32 mouse cellular contexts compared by ENCODE assay signal in the genomic region with DNA sequence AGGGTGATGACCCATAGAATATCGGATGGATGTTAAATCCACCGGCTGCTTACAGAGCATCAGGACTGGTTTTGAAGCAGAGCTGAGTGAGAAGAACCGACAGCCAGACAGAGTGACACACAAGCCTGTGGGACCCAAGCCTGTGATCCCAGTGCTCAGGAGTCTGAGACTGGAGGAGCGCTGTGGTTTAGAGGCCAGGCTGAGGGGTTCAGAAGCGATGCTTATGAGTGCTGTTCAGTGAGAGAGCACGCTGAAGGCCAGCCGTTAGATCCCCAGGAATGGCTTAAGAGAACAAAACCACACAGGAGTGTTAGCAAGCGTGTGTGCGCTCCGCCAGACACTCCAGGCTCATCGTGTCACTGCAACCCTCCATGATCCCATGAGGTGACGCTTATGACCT. TPM values are rescaled to one million over a fixed set of nuclear protein-coding genes. Genes with fewer than 3 reads are reported as not detected.
A peak's percentile ranks its signal among the peaks of the same experiment; 100 is the strongest.
DNase-seq lines count a peak whose midpoint lies in the region; ATAC-seq and TF ChIP-seq lines count a peak whose summit lies in the region.
"Had no signal": no experiment of that assay in that cellular context is flagged by ENCODE, and none has a peak within 500 bp of the region (broad histone marks: within the 10 kb centered on the region; RNA-seq: fewer than 3 reads in every experiment).

No protein-coding gene starts in this region.

- no peak for TF ChIP-seq CTCF in heart, adult 2 months (IDR thresholded peaks at IDR 0.05)
- no peak for TF ChIP-seq CTCF in midbrain, postnatal 0 days (IDR thresholded peaks at IDR 0.05)

- peak; percentile 73 for DNase-seq in heart, embryonic 10.5 days (ENCODE audit: low spot score)
- no peak for DNase-seq in heart, adult 2 months
- DNase-seq in midbrain, postnatal 0 days (ENCODE audit: low spot score) = no peak
- peak; percentile 42 for DNase-seq in ES-CJ7 (ENCODE audit: low read depth, low spot score)
- DNase-seq in retina, postnatal 1 day = peak; percentile 22
- DNase-seq in thymus, postnatal 36 days = no peak
- DNase-seq: adrenal gland, postnatal 10 days; adrenal gland, postnatal 36 days; cerebellum, adult 11-12 months; cerebellum, adult 8-10 months; cerebellum, postnatal 10 days; cerebellum, postnatal 36 days; embryo, embryonic 11 days; forebrain, postnatal 0 days; gastrocnemius, adult 2 months; gastrocnemius, postnatal 14 days; heart, adult 18-20 months had no signal

- H3K79me2 ChIP-seq in heart, adult 2 months (replicated peaks; ENCODE audit: control insufficient read depth, insufficient read depth, low read length) = no peaks in the 10 kb centered on the region

- TF ChIP-seq POLR2A in heart, adult 2 months (IDR thresholded peaks at IDR 0.05; ENCODE audit: insufficient read depth, low read depth, low read length) = no peak

- no peak overlapping the region for H3K4me2 ChIP-seq in midbrain, embryonic 13.5 days (replicated peaks)
- no peak overlapping the region for H3K4me2 ChIP-seq in midbrain, postnatal 0 days (ENCODE audit: low read depth, low read length, poor library complexity, severe bottlenecking)
- H3K4me2 ChIP-seq: embryonic facial prominence, embryonic 13.5 days; heart, embryonic 11.5 days; hindbrain, embryonic 13.5 days had no signal

- no peak for ATAC-seq in midbrain, embryonic 13.5 days
- ATAC-seq in midbrain, postnatal 0 days (ENCODE audit: low FRiP score) = no peak
- ATAC-seq: CD4-positive, CD25-positive, alpha-beta regulatory T cell, adult 4 months; forebrain, embryonic 14.5 days; forebrain, postnatal 0 days; hindbrain, postnatal 0 days; inflammation-experienced regulatory T-cells, adult 6 months; intestine, embryonic 16.5 days; Patski had no signal

- no peaks in the 10 kb centered on the region for H3K9me3 ChIP-seq in heart, embryonic 10.5 days
- H3K9me3 ChIP-seq in midbrain, embryonic 13.5 days = no peaks in the 10 kb centered on the region
- H3K9me3 ChIP-seq in midbrain, postnatal 0 days (ENCODE audit: low read length) = no peaks in the 10 kb centered on the region
- H3K9me3 ChIP-seq: embryonic facial prominence, embryonic 10.5 days; embryonic facial prominence, embryonic 13.5 days; hindbrain, embryonic 13.5 days had no signal

- no peaks in the 10 kb centered on the region for H3K36me3 ChIP-seq in heart, embryonic 10.5 days
- no peaks in the 10 kb centered on the region for H3K36me3 ChIP-seq in heart, adult 2 months (ENCODE audit: control insufficient read depth, insufficient read depth, low read length)
- H3K36me3 ChIP-seq in midbrain, embryonic 13.5 days = no peaks in the 10 kb centered on the region
- no peaks in the 10 kb centered on the region for H3K36me3 ChIP-seq in midbrain, postnatal 0 days (ENCODE audit: insufficient read depth, low read length)
- H3K36me3 ChIP-seq: embryonic facial prominence, embryonic 10.5 days; embryonic facial prominence, embryonic 13.5 days; G1E; hindbrain, embryonic 13.5 days had no signal

- 75% methylated on average over 12 of the region's 12 CpGs for WGBS in heart, embryonic 10.5 days
- 81% methylated on average over 12 of the region's 12 CpGs for WGBS in heart, adult 2 months
- 50% methylated on average over 12 of the region's 12 CpGs for WGBS in midbrain, embryonic 13.5 days
- 55% methylated on average over 12 of the region's 12 CpGs for WGBS in midbrain, postnatal 0 days

- no peaks in the 10 kb centered on the region for H3K27me3 ChIP-seq in heart, embryonic 10.5 days (ENCODE audit: insufficient read depth, poor library complexity, severe bottlenecking)
- no peaks in the 10 kb centered on the region for H3K27me3 ChIP-seq in heart, adult 2 months (ENCODE audit: control insufficient read depth, insufficient read depth, low read length)
- no peaks in the 10 kb centered on the region for H3K27me3 ChIP-seq in midbrain, embryonic 13.5 days
- H3K27me3 ChIP-seq in midbrain, postnatal 0 days (ENCODE audit: insufficient read depth, low read length) = no peaks in the 10 kb centered on the region
- H3K27me3 ChIP-seq: embryonic facial prominence, embryonic 13.5 days; hindbrain, embryonic 13.5 days; Patski had no signal

- no peak overlapping the region for H3K27ac ChIP-seq in heart, embryonic 10.5 days
- no peak overlapping the region for H3K27ac ChIP-seq in heart, adult 2 months
- peak overlapping the region; percentile 2 for H3K27ac ChIP-seq in midbrain, embryonic 13.5 days
- H3K27ac ChIP-seq in midbrain, postnatal 0 days (ENCODE audit: low read depth, low read length) = no peak overlapping the region
- H3K27ac ChIP-seq: embryonic facial prominence, embryonic 10.5 days; embryonic facial prominence, embryonic 13.5 days; gastrocnemius, adult 2 months; hindbrain, embryonic 13.5 days; hindbrain, postnatal 0 days had no signal

- intact Hi-C loops in heart, adult 2 months (cut with DNase I) = no loop called here

- no peak for TF ChIP-seq EP300 in heart, adult 2 months (IDR thresholded peaks at IDR 0.05; ENCODE audit: insufficient read depth, low read depth, low read length)

- H3K4me3 ChIP-seq in heart, embryonic 10.5 days = no peak overlapping the region
- no peak overlapping the region for H3K4me3 ChIP-seq in heart, adult 2 months
- no peak overlapping the region for H3K4me3 ChIP-seq in midbrain, embryonic 13.5 days (replicated peaks)
- H3K4me3 ChIP-seq in midbrain, postnatal 0 days (ENCODE audit: low read depth, low read length) = no peak overlapping the region
- H3K4me3 ChIP-seq: embryonic facial prominence, embryonic 10.5 days; embryonic facial prominence, embryonic 13.5 days; erythroblast, embryonic 14.5 days; gastrocnemius, adult 2 months; hindbrain, embryonic 13.5 days had no signal

- peaks cover 2% of the 10 kb centered on the region; the same call in 1 of the 2 replicates for H3K4me1 ChIP-seq in heart, embryonic 10.5 days
- H3K4me1 ChIP-seq in heart, adult 2 months (ENCODE audit: control insufficient read depth, insufficient read depth, low read length) = peaks cover 5% of the 10 kb centered on the region
- H3K4me1 ChIP-seq in midbrain, embryonic 13.5 days (replicated peaks) = no peaks in the 10 kb centered on the region; the same call in 1 of the 2 replicates
- H3K4me1 ChIP-seq in midbrain, postnatal 0 days (ENCODE audit: insufficient read depth, low read length) = no peaks in the 10 kb centered on the region
- H3K4me1 ChIP-seq: embryonic facial prominence, embryonic 13.5 days had no signal

- no peak overlapping the region for H3K9ac ChIP-seq in heart, adult 2 months (ENCODE audit: low read depth, low read length)
- H3K9ac ChIP-seq in midbrain, embryonic 13.5 days (replicated peaks) = no peak overlapping the region
- H3K9ac ChIP-seq in midbrain, postnatal 0 days (replicated peaks; ENCODE audit: low read length, poor library complexity, severe bottlenecking) = no peak overlapping the region
- H3K9ac ChIP-seq: embryonic facial prominence, embryonic 13.5 days; forebrain, postnatal 0 days; hindbrain, embryonic 13.5 days had no signal

RNA-seq across cellular contexts. Expression of a gene that starts 23.2 kb away (rescaled TPM):
- 60.4 and 75.4 TPM in 2 replicates for polyA plus RNA-seq in heart, embryonic 10.5 days (2016; fragmentation: Nextera tagmentation; extraction: Ambion mirVana)
- total RNA-seq in heart, adult 2 months (2021) = 10 to 100 TPM; 52.5 to 59.4 TPM
- polyA plus RNA-seq in heart, adult 2 months (2012; rRNA removed) = 14.9 and 22.1 TPM in 2 replicates
- polyA plus RNA-seq in midbrain, embryonic 13.5 days (2015; fragmentation: Nextera tagmentation; extraction: Ambion mirVana) = 85.2 and 90.3 TPM in 2 replicates
- 64.3 and 71.4 TPM in 2 replicates for total RNA-seq in midbrain, postnatal 0 days (2014; rRNA removed)
- polyA plus RNA-seq in midbrain, postnatal 0 days (2015; fragmentation: Nextera tagmentation; extraction: Ambion mirVana) = 56.3 and 64.3 TPM in 2 replicates

RNA-seq across cellular contexts. Expression of a gene that starts 23.3 kb away (rescaled TPM):
- polyA plus RNA-seq in heart, embryonic 10.5 days (2016; fragmentation: Nextera tagmentation; extraction: Ambion mirVana) = 88.9 and 128 TPM in 2 replicates
- total RNA-seq in heart, adult 2 months (2021) = 10 to 100 TPM in 1 of 2 experiments, under 1 TPM in 1; 0.42 to 10.3 TPM
- 0.91 and 4.4 TPM in 2 replicates for polyA plus RNA-seq in heart, adult 2 months (2012; rRNA removed)
- polyA plus RNA-seq in midbrain, embryonic 13.5 days (2015; fragmentation: Nextera tagmentation; extraction: Ambion mirVana) = 4.3 and 4.8 TPM in 2 replicates
- total RNA-seq in midbrain, postnatal 0 days (2014; rRNA removed) = 0.33 and 1.1 TPM in 2 replicates
- 0.27 and 0.42 TPM in 2 replicates for polyA plus RNA-seq in midbrain, postnatal 0 days (2015; fragmentation: Nextera tagmentation; extraction: Ambion mirVana)
- polyA plus RNA-seq: C2C12; CD4-positive, CD25-positive, alpha-beta regulatory T cell, adult 4 months; Patski had no signal

RNA-seq across cellular contexts. Expression of a gene that starts 46.3 kb away (rescaled TPM):
- polyA plus RNA-seq in heart, embryonic 10.5 days (2016; fragmentation: Nextera tagmentation; extraction: Ambion mirVana) = 9.1 and 14.3 TPM in 2 replicates
- 10 to 100 TPM; 19.0 to 21.7 TPM for total RNA-seq in heart, adult 2 months (2021)
- polyA plus RNA-seq in heart, adult 2 months (2012; rRNA removed) = 17.4 and 21.2 TPM in 2 replicates
- 28.4 and 30.1 TPM in 2 replicates for polyA plus RNA-seq in midbrain, embryonic 13.5 days (2015; fragmentation: Nextera tagmentation; extraction: Ambion mirVana)
- 166 and 169 TPM in 2 replicates for total RNA-seq in midbrain, postnatal 0 days (2014; rRNA removed)
- 25.4 and 26.5 TPM in 2 replicates for polyA plus RNA-seq in midbrain, postnatal 0 days (2015; fragmentation: Nextera tagmentation; extraction: Ambion mirVana)

RNA-seq across cellular contexts. Expression of a gene that starts 50.5 kb away (rescaled TPM):
- 0.74 and 1.8 TPM in 2 replicates for polyA plus RNA-seq in heart, embryonic 10.5 days (2016; fragmentation: Nextera tagmentation; extraction: Ambion mirVana)
- total RNA-seq in heart, adult 2 months (2021) = under 1 TPM in 1 of 2 experiments, not detected in 1; 0.66 TPM
- polyA plus RNA-seq in heart, adult 2 months (2012; rRNA removed) = 0.23 and 0.32 TPM in 2 replicates
- polyA plus RNA-seq in midbrain, embryonic 13.5 days (2015; fragmentation: Nextera tagmentation; extraction: Ambion mirVana) = 131 and 153 TPM in 2 replicates
- 379 and 397 TPM in 2 replicates for total RNA-seq in midbrain, postnatal 0 days (2014; rRNA removed)
- polyA plus RNA-seq in midbrain, postnatal 0 days (2015; fragmentation: Nextera tagmentation; extraction: Ambion mirVana) = 127 and 133 TPM in 2 replicates
- total RNA-seq: gastrocnemius, adult 2 months; heart, postnatal 25 days had no signal
- polyA plus RNA-seq: G1E had no signal

RNA-seq across cellular contexts. Expression of a gene that starts 58.0 kb away (rescaled TPM):
- 40.1 and 41.8 TPM in 2 replicates for polyA plus RNA-seq in heart, embryonic 10.5 days (2016; fragmentation: Nextera tagmentation; extraction: Ambion mirVana)
- total RNA-seq in heart, adult 2 months (2021) = 10 to 100 TPM; 22.9 to 26.2 TPM
- polyA plus RNA-seq in heart, adult 2 months (2012; rRNA removed) = 32.8 and 43.2 TPM in 2 replicates
- polyA plus RNA-seq in midbrain, embryonic 13.5 days (2015; fragmentation: Nextera tagmentation; extraction: Ambion mirVana) = 79.0 and 83.4 TPM in 2 replicates
- 80.5 and 90.8 TPM in 2 replicates for total RNA-seq in midbrain, postnatal 0 days (2014; rRNA removed)
- polyA plus RNA-seq in midbrain, postnatal 0 days (2015; fragmentation: Nextera tagmentation; extraction: Ambion mirVana) = 65.4 and 73.9 TPM in 2 replicates

Comparison
In these comparisons a context has a peak if more than half of its experiments do, and no peak if none do; other contexts are left out.
1. DNase-seq: peak in heart, embryonic 10.5 days (single experiment), ES-CJ7 (single experiment) and retina, postnatal 1 day (single experiment); none in heart, adult 2 months (0 of 2), midbrain, postnatal 0 days (single experiment) and thymus, postnatal 36 days (0 of 2).
2. RNA of a gene that starts 23.3 kb away (polyA plus RNA-seq): 88.9 to 128 TPM in heart, embryonic 10.5 days; 4.3 to 4.8 TPM in midbrain, embryonic 13.5 days, 0.91 to 4.4 TPM in heart, adult 2 months and 0.27 to 0.42 TPM in midbrain, postnatal 0 days; every median in the first group is over 10 times any median in the second.